Mouse (Mus musculus): ENCODE data around the gene B3gnt9. TPM values are rescaled to one million over a fixed set of nuclear protein-coding genes. Genes with fewer than 3 reads are reported as not detected.
A peak's percentile ranks its signal among the peaks of the same experiment; 100 is the strongest.

Gene B3gnt9
- total RNA-seq, 2 experiments from 2014 or later, result 1.8 to 3.5 TPM

DNA sequence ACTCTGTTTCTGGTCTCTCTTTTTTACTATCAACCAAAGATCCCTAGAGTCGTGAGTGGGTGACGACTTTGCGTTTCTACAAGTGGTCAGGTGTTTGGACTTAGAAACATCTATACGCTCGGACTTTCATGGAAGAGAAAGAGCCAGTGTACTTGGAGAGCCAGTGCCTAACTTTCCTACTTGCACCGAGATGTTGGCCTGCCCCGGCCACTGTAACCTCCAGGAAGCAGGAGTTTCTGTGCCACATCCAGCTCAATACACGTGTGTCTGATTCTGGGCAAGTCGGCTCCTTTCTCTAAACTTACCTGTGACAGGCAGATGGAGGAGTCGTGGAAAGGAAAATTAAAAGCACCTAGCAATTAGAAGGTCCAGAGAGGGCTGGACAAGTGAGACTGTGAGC is 20.9 kb upstream of the B3gnt9 start, which contains the start of gene Nol3:
Nol3 (plus strand) TSS at position 301 of the 400 bp plus-strand sequence.
- intact Hi-C loops (cut with DNase I), result loop anchor here (10.0 kb wide), 1 partner anchor 621 kb away; no protein-coding TSS in a partner anchor
- no peak for DNase-seq
- H3K27ac ChIP-seq, result peak within 1 kb of the TSS; percentile 94
- H3K4me3 ChIP-seq, result peak within 1 kb of the TSS; percentile 81
- TF ChIP-seq CTCF (IDR thresholded peaks at IDR 0.05), result no peak

- peak; percentile 21 for DNase-seq
- H3K27ac ChIP-seq, result peak overlapping the region; percentile 94
- no peak for TF ChIP-seq CTCF (IDR thresholded peaks at IDR 0.05)
- H3K4me3 ChIP-seq, result peak overlapping the region; percentile 81
- intact Hi-C loops (cut with DNase I), result loop anchor here (10.0 kb wide), 1 partner anchor 621 kb away; no protein-coding TSS in a partner anchor
Observed at GRCm38 (mm10) chr8:105275387-105275786, 20.4 kb upstream of the B3gnt9 start.

DNA sequence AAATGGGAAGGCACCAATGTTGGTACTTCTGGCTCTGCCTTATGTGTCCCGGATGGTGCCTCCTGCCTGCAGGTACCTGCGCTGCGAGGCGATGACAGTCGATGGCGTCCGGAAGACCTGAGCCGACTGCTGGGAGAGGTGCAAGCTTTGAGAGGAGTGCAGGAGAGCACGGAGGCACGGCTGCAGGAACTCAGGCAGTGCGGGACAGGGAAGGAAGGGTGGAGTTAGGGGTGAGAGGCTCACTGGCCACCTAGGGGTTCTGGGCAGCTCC is 15.9 kb upstream of the B3gnt9 start:
- Histone ChIP-seq H3K4me3 (no peak overlapping the region), H3K27ac (no peak overlapping the region)
- no peak for DNase-seq
- no peak for TF ChIP-seq CTCF (IDR thresholded peaks at IDR 0.05)
- intact Hi-C loops (cut with DNase I), result loop anchor here (10.0 kb wide), 1 partner anchor 616 kb away; no protein-coding TSS in a partner anchor

DNA sequence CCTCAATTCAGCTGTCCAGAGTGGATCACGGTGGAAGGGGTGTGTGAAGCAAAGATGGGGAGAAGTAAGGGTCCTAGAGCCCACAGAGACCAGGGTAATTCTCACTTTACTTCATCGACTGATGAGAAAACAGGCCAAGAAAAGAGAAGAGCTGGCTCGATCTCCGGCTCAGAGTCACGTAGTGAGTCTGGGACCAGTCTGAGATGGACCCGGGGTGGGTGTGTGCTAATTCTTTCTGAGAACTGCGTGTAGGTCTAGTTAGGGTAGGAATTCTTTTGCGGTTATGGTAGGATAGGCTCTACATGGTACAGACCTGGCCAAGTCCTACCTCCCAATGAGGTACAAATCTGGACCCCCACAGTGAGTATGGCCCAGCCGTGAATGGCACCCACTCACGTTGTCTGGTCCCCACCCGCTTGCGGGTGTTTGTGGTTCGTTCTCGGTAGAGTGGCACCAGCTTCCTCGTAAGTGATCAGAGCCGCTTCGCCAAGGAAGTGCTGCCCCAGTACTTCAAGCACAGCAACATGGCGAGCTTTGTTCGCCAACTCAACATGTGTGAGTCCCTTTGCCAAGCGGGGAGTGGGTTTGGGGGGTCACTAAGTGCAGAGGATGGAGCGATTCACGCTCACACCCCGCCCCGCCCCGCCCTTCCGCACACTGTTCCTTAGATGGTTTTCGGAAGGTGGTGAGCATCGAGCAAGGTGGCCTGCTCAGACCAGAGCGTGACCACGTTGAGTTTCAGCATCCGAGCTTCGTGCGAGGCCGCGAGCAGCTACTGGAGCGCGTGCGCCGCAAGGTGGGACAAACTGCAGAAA is 15.4 kb upstream of the B3gnt9 start:
- intact Hi-C loops (cut with DNase I), result loop anchor here (10.0 kb wide), 1 partner anchor 616 kb away; no protein-coding TSS in a partner anchor
- H3K27ac ChIP-seq, result peak overlapping the region; percentile 92
- DNase-seq, result no peak
- TF ChIP-seq CTCF (IDR thresholded peaks at IDR 0.05), result no peak
- peak overlapping the region; percentile 81 for H3K4me3 ChIP-seq

- TF ChIP-seq CTCF (IDR thresholded peaks at IDR 0.05), result no peak
- peak within 1 kb of the TSS; percentile 92 for H3K27ac ChIP-seq
- H3K4me3 ChIP-seq, result peak within 1 kb of the TSS; percentile 81
- peak; percentile 91 for DNase-seq
- intact Hi-C loops (cut with DNase I), result no loop called here
Observed at GRCm38 (mm10) chr8:105269461-105269947, 14.6 kb upstream of the B3gnt9 start, which contains the start of gene Hsf4. Hsf4 (plus strand) TSS chr8:105269801.

DNA sequence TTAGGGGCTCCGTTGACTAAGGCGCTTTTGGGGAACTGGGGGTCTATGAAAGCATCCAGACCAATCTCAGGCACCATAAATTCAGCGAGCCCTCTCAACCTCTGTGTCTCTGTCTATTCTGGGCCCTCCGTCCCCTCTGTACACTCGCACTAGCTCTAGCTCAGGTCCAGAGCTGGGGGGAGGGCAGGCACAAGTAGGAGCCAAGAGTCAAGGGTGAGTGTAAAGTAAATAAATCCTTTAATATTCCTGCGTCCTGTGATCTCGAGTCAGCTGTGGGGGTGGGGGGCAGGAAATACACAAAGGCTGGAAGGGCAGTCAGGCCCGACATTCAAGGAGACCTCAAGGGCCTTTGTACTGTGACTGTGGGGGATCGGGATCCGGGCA is 14.1 kb upstream of the B3gnt9 start:
- no peak for TF ChIP-seq CTCF (IDR thresholded peaks at IDR 0.05)
- Histone ChIP-seq H3K4me3 (peak overlapping the region; percentile 81), H3K27ac (peak overlapping the region; percentile 92)
- no peak for DNase-seq
- intact Hi-C loops (cut with DNase I), result no loop called here

DNA sequence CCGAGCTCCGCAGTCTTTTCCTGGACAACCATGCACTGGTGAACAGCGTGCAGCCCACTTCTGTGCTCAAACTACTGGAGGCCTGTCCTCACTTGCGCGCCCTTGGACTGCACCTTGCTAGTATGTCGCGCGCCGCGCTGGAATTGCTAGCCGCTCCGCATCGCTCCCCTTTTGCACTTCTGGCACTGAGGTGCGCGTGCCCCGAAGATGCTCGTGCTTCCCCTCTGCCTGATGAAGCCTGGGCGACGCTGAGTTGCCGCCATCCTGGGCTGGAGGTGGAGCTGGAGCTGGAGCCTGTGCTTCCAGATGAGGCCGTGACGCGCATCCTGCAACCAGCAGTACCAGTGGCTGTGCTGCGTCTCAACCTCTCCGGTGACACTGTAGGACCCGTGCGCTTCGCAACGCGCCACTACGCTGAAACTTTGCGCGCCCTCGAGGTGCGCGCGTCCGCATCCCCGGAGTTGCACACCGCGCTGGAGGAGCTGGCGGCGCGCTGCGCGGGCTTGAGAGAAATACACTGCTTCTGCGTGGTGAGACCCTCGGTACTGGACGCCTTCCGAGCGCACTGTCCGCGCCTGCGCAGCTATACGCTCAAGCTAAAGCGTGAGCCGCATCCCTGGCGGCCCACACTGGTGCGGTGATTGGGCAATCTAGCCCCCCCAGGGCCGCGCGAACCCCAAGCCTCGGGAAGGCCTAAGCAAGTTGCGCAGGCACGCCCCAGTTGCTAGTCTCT is 13.6 kb upstream of the B3gnt9 start:
- DNase-seq, result no peak
- intact Hi-C loops (cut with DNase I), result no loop called here
- TF ChIP-seq CTCF (IDR thresholded peaks at IDR 0.05), result no peak
- Histone ChIP-seq H3K4me3 (peak overlapping the region; percentile 81), H3K27ac (peak overlapping the region; percentile 92)

DNA sequence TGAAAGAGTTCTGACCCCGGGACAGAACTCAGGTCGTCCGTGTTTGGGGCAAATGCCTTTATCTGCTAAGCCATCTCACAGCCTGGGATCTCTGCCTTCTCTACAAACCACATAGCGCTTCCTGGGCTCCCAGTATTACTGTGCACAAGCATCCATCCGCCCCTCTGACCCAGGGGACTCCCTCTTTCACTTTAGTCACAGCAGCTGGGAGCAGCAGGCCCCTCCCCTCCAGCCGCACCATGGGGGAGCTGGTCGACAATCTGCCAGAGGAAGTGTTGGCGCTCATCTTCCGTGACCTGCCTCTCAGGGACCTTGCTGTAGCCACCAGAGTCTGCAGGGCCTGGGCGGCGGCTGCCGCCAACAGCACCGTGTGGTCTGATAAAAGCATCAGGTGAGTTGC is 11.8 kb upstream of the B3gnt9 start:
- DNase-seq, result no peak
- TF ChIP-seq CTCF (IDR thresholded peaks at IDR 0.05), result no peak
- Histone ChIP-seq H3K4me3 (no peak overlapping the region), H3K27ac (no peak overlapping the region)
- intact Hi-C loops (cut with DNase I), result no loop called here

DNA sequence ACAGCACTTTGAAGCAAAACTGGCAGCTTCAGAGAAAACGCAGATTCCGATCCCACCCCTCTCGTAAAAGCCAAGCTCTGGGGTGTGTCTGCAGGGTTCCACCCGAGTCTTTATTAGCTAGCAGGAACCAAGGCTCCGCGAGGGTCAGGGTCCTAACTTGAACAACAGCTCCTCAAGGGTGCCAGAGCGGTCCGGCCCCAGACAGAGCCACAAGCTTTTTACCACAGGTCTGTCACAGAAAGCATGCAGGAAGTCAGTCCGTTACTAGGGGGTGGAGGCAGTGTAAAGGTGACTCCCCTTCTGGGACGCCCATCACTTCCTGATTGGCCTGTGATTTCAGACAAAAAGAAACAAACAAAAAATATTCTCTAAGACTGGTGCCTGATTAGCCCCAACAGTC is 10.2 kb upstream of the B3gnt9 start:
- peak overlapping the region; percentile 82 for H3K27ac ChIP-seq
- H3K4me3 ChIP-seq, result peak overlapping the region; percentile 90
- intact Hi-C loops (cut with DNase I), result no loop called here
- no peak for TF ChIP-seq CTCF (IDR thresholded peaks at IDR 0.05)
- no peak for DNase-seq

DNA sequence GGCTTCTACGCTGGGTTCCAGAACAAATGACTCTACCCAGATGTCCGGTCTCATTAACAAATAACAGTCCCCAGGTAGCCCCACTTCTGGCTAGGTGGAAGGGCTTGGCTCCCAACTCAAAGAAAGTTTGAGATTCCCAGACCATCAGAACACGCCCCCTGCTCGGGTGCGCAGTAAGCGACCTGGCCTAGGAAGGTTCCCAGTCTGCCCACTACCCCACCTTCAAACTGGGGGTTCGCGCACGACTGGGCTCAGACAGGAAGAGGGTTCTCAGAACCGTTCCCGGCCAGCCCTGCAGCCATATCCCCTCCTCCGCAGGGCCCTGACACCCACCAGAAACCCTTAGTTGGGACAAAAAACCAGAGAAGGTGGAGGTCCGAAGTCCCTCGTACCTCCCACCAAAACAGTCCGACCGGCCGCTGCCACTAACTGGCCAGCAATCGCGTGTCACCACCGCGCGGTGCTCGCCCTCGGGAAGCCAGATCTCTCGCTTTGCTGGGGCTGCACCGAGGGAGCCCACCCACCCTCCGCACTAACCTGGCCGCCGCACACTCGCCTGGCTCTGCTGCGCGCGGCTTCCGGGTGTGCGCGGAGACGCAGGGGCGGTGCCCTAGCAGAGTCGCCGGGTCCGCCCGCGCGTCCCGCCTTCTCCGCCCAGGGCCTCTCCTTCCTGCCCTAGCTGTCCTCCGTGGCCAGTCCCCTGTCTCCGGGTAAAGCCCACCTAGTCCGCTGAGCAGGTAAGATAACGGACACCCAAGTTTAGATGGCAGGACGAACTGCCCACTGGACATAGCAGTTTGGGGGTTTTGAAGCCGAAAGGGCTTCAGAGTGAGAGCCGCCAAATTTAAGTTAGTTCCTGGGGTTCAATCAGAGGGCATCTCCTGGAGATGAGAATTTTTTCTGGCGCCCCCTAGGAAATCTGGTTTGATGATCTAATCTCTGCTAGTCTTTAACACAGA is 9.3 kb upstream of the B3gnt9 start, which contains the start of the genes Tradd and Fbxl8:
Tradd (minus strand) TSS at position 586 of the 959 bp plus-strand sequence.
Fbxl8 (plus strand) TSS at position 625 of the 959 bp plus-strand sequence.
- peak within 1 kb of the TSS; percentile 82 for H3K27ac ChIP-seq
- intact Hi-C loops (cut with DNase I), result no loop called here
- no peak; the same call in 1 of the 2 replicates for TF ChIP-seq CTCF (IDR thresholded peaks at IDR 0.05)

GRCm38 (mm10) chr8:105263244-105263912 is 8.4 kb upstream of the B3gnt9 start:
- Histone ChIP-seq H3K27ac (no peak overlapping the region), H3K4me3 (peak overlapping the region; percentile 90)
- intact Hi-C loops (cut with DNase I), result no loop called here
- TF ChIP-seq CTCF (IDR thresholded peaks at IDR 0.05), result no peak
- no peak for DNase-seq

More for the DNA sequence above, 9.3 kb upstream of the B3gnt9 start, which contains the start of the genes Tradd and Fbxl8:
- peak within 1 kb of the TSS; percentile 90 for H3K4me3 ChIP-seq
- peak; percentile 88 for DNase-seq

All from gastrocnemius, adult 2 months (tissue).